Comparison of ENCODE assay signal across 10 mouse cellular contexts in the genomic region with DNA sequence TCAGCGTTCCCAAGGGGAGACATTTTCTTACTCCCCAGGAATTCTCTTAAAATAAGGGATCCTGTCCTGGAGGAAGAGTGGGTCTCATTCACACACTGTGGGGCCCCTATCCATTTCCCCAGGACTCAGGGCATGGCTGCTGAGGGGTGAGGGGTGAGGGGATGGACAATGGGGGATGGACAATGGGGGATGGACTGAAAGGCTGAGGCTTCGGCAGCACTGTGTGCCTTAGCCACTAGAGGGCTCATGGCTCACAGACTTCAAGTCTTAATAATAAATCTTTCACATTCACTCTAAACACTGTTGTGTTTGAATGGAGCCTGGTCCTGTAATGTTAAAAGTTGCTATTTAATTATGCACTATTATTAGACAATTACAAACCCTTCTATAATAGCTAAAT. TPM values are rescaled to one million over a fixed set of nuclear protein-coding genes. Genes with fewer than 3 reads are reported as not detected.
DNase-seq lines count a peak whose midpoint lies in the region; ATAC-seq and TF ChIP-seq lines count a peak whose summit lies in the region.
"Had no signal": no experiment of that assay in that cellular context is flagged by ENCODE, and none has a peak within 500 bp of the region (broad histone marks: within the 10 kb centered on the region; RNA-seq: fewer than 3 reads in every experiment).

No protein-coding gene starts in this region.

- no peaks in the 10 kb centered on the region for H3K4me1 ChIP-seq in hindbrain, embryonic 12.5 days
- H3K4me1 ChIP-seq in olfactory bulb, adult 2 months (ENCODE audit: control insufficient read depth, insufficient read depth, low read length) = peaks cover 2% of the 10 kb centered on the region; the same call in 1 of the 2 replicates
- H3K4me1 ChIP-seq: limb, embryonic 12.5 days had no signal

- ATAC-seq in hindbrain, embryonic 12.5 days (ENCODE audit: low FRiP score) = peak; percentile 29; the same call in 1 of the 2 replicates

- no peak for DNase-seq in gastrocnemius, adult 2 months
- DNase-seq in gastrocnemius, postnatal 10 days = no peak
- peak; percentile 15 for DNase-seq in right cerebral cortex, adult 18-20 months
- DNase-seq in right cerebral cortex, postnatal 25 days = no peak
- DNase-seq in spleen, postnatal 36 days (ENCODE audit: low spot score in 2 of 2) = no peak
- no peak for DNase-seq in thymus, postnatal 14 days

- no peaks in the 10 kb centered on the region for H3K9me3 ChIP-seq in hindbrain, embryonic 12.5 days (replicated peaks)
- H3K9me3 ChIP-seq: limb, embryonic 12.5 days had no signal

- no peak for TF ChIP-seq POLR2A in olfactory bulb, adult 2 months (IDR thresholded peaks at IDR 0.05; ENCODE audit: insufficient read depth, low read depth, low read length)

- no peaks in the 10 kb centered on the region for H3K27me3 ChIP-seq in hindbrain, embryonic 12.5 days
- H3K27me3 ChIP-seq: limb, embryonic 12.5 days had no signal

- TF ChIP-seq CTCF in gastrocnemius, adult 2 months (IDR thresholded peaks at IDR 0.05) = peak; percentile 55
- peak; percentile 32; the same call in 1 of the 2 replicates for TF ChIP-seq CTCF in olfactory bulb, adult 2 months (IDR thresholded peaks at IDR 0.05; ENCODE audit: insufficient read depth, low read depth, low read length)

- intact Hi-C loops in gastrocnemius, adult 2 months (cut with DNase I) = loop anchor here (5.0 kb wide), 1 partner anchor 72 kb away; no protein-coding TSS in a partner anchor

- no peaks in the 10 kb centered on the region for H3K36me3 ChIP-seq in hindbrain, embryonic 12.5 days
- H3K36me3 ChIP-seq: limb, embryonic 12.5 days had no signal

- WGBS in hindbrain, embryonic 12.5 days = 52% methylated on average over 2 of the region's 2 CpGs
- WGBS in olfactory bulb, adult 2 months = 50% methylated on average over 2 of the region's 2 CpGs

- no peak overlapping the region for H3K4me2 ChIP-seq in hindbrain, embryonic 12.5 days (replicated peaks)
- H3K4me2 ChIP-seq: limb, embryonic 12.5 days had no signal

- no peak overlapping the region for H3K9ac ChIP-seq in hindbrain, embryonic 12.5 days
- H3K9ac ChIP-seq: limb, embryonic 12.5 days had no signal

- no peak overlapping the region for H3K27ac ChIP-seq in gastrocnemius, adult 2 months
- no peak overlapping the region for H3K27ac ChIP-seq in hindbrain, embryonic 12.5 days
- H3K27ac ChIP-seq in olfactory bulb, adult 2 months (ENCODE audit: insufficient read depth, low read depth, low read length) = no peak overlapping the region
- H3K27ac ChIP-seq: limb, embryonic 12.5 days had no signal

- no peak overlapping the region for H3K4me3 ChIP-seq in gastrocnemius, adult 2 months
- no peak overlapping the region for H3K4me3 ChIP-seq in hindbrain, embryonic 12.5 days
- no peak overlapping the region for H3K4me3 ChIP-seq in olfactory bulb, adult 2 months (ENCODE audit: insufficient read depth, low read depth, low read length)
- H3K4me3 ChIP-seq: limb, embryonic 12.5 days had no signal

RNA-seq across cellular contexts. Expression of gene Plpp4, which starts 21.4 kb away (rescaled TPM):
- total RNA-seq in gastrocnemius, adult 2 months (2021) = not detected
- total RNA-seq in gastrocnemius, postnatal 10 days (2021) = under 1 TPM; 0.70 to 0.82 TPM
- polyA plus RNA-seq in hindbrain, embryonic 12.5 days (2016; fragmentation: Nextera tagmentation; extraction: Ambion mirVana) = 2.1 and 2.8 TPM in 2 replicates
- polyA plus RNA-seq in olfactory bulb, adult 2 months (2012; ENCODE audit: insufficient read depth, insufficient read length, low replicate concordance, missing spikeins) = not detected in 2 replicates
- polyA plus RNA-seq: spleen, adult 2 months had no signal
